Mouse (Mus musculus): ENCODE measurements around the gene Zfp839. TPM values are rescaled to one million over a fixed set of nuclear protein-coding genes. Genes with fewer than 3 reads are reported as not detected.
"Not testable (repeated sequence)": the region's sequence is repeated elsewhere in the genome, so short reads cannot be mapped to it uniquely, and the experiment has no call there.

Gene Zfp839
- polyA plus RNA-seq, 1 experiment from 2014 or later, result 3.8 TPM

DNA sequence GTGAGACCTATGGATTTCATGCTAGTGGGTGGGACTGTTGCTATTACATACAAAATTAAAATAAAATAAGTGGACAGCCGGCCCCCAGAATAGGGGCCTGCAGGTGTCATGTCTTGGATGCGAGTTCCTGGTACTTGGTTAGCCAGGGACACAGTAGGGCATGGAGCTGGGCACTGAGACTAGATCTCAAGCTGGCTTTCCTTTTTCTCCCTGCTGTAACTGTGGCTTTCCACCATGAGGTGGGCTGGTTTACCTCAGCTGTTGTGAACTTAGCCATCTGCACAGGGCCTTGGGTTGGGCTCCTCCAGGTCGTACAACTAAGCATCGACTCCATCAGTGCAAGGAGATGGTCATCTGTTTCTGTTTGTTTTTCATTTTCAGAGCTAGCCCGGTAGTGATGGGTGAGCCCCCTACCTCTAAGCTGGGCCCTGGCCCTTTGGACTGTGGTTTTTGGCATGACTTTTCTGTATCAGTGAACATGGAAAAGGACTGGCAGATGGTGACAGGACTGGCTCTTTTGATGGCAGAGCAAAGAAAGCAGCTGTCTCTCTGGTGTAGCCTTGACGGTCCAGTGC, 3.8 kb upstream of the Zfp839 start:
- Histone ChIP-seq H3K9ac (no peak overlapping the region), H3K4me2 (replicated peaks) (peak overlapping the region; percentile 54)

DNA sequence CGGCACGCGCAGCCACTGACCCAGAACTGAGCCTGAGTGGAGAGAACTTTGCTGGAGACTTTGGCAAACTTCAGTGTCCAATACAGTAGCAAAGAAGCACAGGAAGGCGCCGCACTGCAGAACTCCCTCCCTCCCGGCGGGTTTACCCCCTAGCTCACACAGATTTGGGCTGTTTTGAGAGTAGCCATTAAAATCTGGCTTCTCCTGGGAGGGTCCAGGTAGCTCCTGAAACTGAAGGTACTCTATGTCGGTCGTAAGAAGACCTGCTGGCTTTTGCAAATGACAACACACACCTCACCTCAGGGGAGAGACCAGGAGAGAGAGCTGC, 840 bp downstream of the Zfp839 start:
- H3K27ac ChIP-seq, result no peak overlapping the region
- peak overlapping the region; percentile 85 for H3K9ac ChIP-seq
- no peak for ATAC-seq (ENCODE audit: low FRiP score)
- peak overlapping the region; percentile 90 for H3K4me3 ChIP-seq (replicated peaks; ENCODE audit: low read length)
- H3K36me3 ChIP-seq (replicated peaks; ENCODE audit: control insufficient read depth, insufficient read depth), result peaks cover 10% of the 10 kb centered on the region
- WGBS, result 21% methylated on average over 9 of the region's 9 CpGs
- peaks cover 15% of the 10 kb centered on the region for H3K4me1 ChIP-seq (replicated peaks; ENCODE audit: control insufficient read depth, insufficient read depth, low read length)
- no peaks in the 10 kb centered on the region for H3K9me3 ChIP-seq (ENCODE audit: control insufficient read depth, low read length)
- H3K27me3 ChIP-seq (ENCODE audit: control insufficient read depth, insufficient read depth, low read length), result peaks cover 13% of the 10 kb centered on the region
- H3K4me2 ChIP-seq (replicated peaks), result peak overlapping the region; percentile 63
- no peak for DNase-seq (ENCODE audit: low spot score)

More for the DNA sequence above, 3.8 kb upstream of the Zfp839 start:
- Histone ChIP-seq H3K4me3 (replicated peaks; ENCODE audit: low read length) (peak overlapping the region; percentile 31), H3K9me3 (ENCODE audit: control insufficient read depth, low read length) (no peaks in the 10 kb centered on the region), H3K27me3 (ENCODE audit: control insufficient read depth, insufficient read depth, low read length) (peaks cover 28% of the 10 kb centered on the region), H3K36me3 (replicated peaks; ENCODE audit: control insufficient read depth, insufficient read depth) (no peaks in the 10 kb centered on the region), H3K27ac (no peak overlapping the region), H3K4me1 (replicated peaks; ENCODE audit: control insufficient read depth, insufficient read depth, low read length) (peaks cover 25% of the 10 kb centered on the region)
- no peak for DNase-seq (ENCODE audit: low spot score)
- no peak for ATAC-seq (ENCODE audit: low FRiP score)
- WGBS, result 64% methylated on average over 6 of the region's 6 CpGs

DNA sequence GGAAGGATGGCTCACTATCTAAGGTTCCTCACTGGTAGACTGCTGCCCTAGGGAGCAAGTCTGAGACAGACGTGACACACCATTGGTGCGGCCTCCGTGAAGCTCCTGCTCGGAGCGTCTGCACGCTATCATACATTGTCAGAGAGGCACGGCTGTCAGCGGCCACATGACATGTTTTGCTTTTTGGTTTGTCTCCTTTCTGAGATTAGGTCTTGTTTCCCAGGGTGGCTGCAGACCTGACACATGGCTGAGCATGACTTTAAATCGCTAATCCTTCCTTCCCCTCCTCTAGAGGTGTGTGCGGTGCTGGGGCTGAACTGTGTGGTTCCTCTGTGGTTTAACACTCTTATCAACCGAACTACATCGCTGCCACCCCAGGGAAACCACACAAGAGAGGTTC, 1.4 kb downstream of the Zfp839 start:
- Histone ChIP-seq H3K27ac (no peak overlapping the region), H3K9me3 (ENCODE audit: control insufficient read depth, low read length) (no peaks in the 10 kb centered on the region), H3K36me3 (replicated peaks; ENCODE audit: control insufficient read depth, insufficient read depth) (peaks cover 12% of the 10 kb centered on the region), H3K4me1 (replicated peaks; ENCODE audit: control insufficient read depth, insufficient read depth, low read length) (peaks cover 12% of the 10 kb centered on the region), H3K4me2 (replicated peaks) (no peak overlapping the region; the same call in 1 of the 2 replicates), H3K9ac (peak overlapping the region; percentile 85; the same call in 1 of the 2 replicates), H3K4me3 (replicated peaks; ENCODE audit: low read length) (no peak overlapping the region), H3K27me3 (ENCODE audit: control insufficient read depth, insufficient read depth, low read length) (peaks cover 7% of the 10 kb centered on the region; the same call in 1 of the 2 replicates)
- WGBS, result 82% methylated on average over 12 of the region's 12 CpGs
- ATAC-seq (ENCODE audit: low FRiP score) (no peak), DNase-seq (ENCODE audit: low spot score) (no peak)

DNA sequence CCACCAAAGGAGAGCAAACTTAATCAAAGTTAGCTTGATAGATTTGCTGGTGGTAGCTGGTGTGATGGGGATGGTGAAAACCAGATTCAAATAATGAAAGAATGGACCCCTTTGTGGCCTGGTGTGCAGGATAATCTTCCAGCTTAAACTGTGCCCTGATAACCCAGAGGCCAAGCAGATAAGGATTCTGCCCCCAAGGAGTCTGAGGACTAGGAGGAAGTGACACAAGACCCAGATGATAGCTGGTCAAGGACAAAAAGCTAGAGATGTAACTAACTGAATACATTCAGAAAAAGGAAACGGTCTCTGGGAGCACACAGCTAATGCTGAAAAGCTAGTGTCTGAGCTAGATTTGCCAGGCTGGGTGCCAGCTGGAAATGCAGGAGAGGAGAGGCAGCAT, 1.9 kb downstream of the Zfp839 start:
- Histone ChIP-seq H3K4me3 (replicated peaks; ENCODE audit: low read length) (no peak overlapping the region), H3K27ac (no peak overlapping the region), H3K9ac (no peak overlapping the region), H3K36me3 (replicated peaks; ENCODE audit: control insufficient read depth, insufficient read depth) (peaks cover 16% of the 10 kb centered on the region), H3K4me1 (replicated peaks; ENCODE audit: control insufficient read depth, insufficient read depth, low read length) (peaks cover 12% of the 10 kb centered on the region), H3K4me2 (replicated peaks) (no peak overlapping the region), H3K9me3 (ENCODE audit: control insufficient read depth, low read length) (no peaks in the 10 kb centered on the region), H3K27me3 (ENCODE audit: control insufficient read depth, insufficient read depth, low read length) (0 out of 2 replicates have a peak, but pooled peaks cover 2% of the 10 kb centered on the region)
- no peak for ATAC-seq (ENCODE audit: low FRiP score)
- no peak for DNase-seq (ENCODE audit: low spot score)
- 92% methylated on average over 1 of the region's 1 CpGs for WGBS

DNA sequence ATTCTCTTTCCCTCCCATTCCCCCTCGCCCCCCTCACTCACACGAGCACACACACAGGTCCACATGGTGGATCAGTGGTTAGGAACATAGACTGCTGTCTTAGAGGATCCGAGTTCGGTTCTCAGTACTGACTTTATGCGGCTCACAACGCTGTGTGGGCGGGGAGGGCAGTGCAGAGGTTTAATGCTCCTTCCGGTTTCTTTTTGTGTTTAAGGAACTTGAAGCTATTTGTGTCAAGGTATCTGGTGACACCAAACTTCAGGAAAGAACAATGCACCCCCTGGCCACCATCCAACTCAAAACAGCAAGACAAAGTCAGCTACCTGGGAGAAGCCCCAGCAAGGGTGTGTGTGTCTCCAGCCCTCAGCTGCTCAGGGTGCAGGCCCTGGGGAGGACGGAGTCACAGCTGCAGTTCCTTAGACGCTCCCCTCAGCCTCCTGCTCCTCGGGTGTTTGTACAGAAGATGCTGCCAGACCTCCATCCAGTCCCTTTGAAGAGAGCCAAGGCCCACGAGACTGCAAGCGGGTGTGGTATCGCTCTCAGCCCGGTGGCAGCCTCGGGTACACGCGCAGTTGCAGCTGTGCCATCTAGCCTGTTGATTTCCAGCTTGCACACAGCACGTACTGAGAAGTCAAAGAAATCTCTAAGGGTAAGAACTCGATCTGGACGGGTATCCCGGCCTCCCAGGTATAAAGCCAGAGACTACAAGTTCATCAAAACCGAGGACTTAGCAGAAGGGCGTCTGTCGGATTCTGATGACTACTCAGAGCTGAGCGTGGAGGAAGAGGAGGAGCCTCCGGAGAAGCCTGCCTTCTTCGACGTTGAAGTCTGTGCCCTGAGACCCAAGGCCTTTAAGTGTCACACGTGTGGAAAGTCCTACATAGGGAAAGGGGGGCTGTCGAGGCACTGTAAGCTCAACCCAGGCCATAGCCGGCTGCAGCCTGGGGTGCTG, 5.0 kb downstream of the Zfp839 start:
- no peak overlapping the region for H3K4me2 ChIP-seq (replicated peaks)
- H3K36me3 ChIP-seq (replicated peaks; ENCODE audit: control insufficient read depth, insufficient read depth), result peaks cover 22% of the 10 kb centered on the region
- no peak for ATAC-seq (ENCODE audit: low FRiP score)
- no peak overlapping the region for H3K9ac ChIP-seq
- peaks cover 12% of the 10 kb centered on the region for H3K4me1 ChIP-seq (replicated peaks; ENCODE audit: control insufficient read depth, insufficient read depth, low read length)
- H3K27me3 ChIP-seq (ENCODE audit: control insufficient read depth, insufficient read depth, low read length), result no peaks in the 10 kb centered on the region
- no peaks in the 10 kb centered on the region for H3K9me3 ChIP-seq (ENCODE audit: control insufficient read depth, low read length)
- no peak overlapping the region for H3K4me3 ChIP-seq (replicated peaks; ENCODE audit: low read length)
- DNase-seq (ENCODE audit: low spot score), result no peak
- WGBS, result 89% methylated on average over 32 of the region's 32 CpGs
- H3K27ac ChIP-seq, result no peak overlapping the region

DNA sequence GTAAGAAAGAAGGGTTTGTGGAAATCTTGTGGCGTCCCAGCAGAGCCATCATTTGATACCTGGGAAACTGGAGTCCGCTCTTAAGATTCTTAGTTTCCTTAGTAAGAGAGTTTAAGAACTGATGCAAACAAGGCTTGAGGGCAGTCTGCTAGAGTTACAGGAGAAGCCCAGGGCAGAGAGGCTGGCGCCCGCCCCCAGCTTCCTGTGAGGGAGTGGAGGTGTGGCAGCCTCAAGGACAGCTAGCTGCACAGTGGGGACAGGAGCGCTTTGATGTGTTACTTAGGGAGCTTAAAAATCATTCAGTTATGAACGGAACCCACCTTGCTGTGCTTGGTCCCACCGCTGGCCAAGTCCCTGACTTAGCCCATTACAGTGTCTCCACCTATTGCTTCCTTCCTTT, 7.1 kb downstream of the Zfp839 start:
- Histone ChIP-seq H3K9me3 (ENCODE audit: control insufficient read depth, low read length) (no peaks in the 10 kb centered on the region), H3K36me3 (replicated peaks; ENCODE audit: control insufficient read depth, insufficient read depth) (peaks cover 38% of the 10 kb centered on the region), H3K4me1 (replicated peaks; ENCODE audit: control insufficient read depth, insufficient read depth, low read length) (no peaks in the 10 kb centered on the region; the same call in 1 of the 2 replicates), H3K4me3 (replicated peaks; ENCODE audit: low read length) (no peak overlapping the region), H3K27me3 (ENCODE audit: control insufficient read depth, insufficient read depth, low read length) (no peaks in the 10 kb centered on the region), H3K9ac (no peak overlapping the region), H3K4me2 (replicated peaks) (no peak overlapping the region), H3K27ac (no peak overlapping the region)
- DNase-seq (ENCODE audit: low spot score), result no peak
- ATAC-seq (ENCODE audit: low FRiP score), result no peak
- 95% methylated on average over 7 of the region's 7 CpGs for WGBS

DNA sequence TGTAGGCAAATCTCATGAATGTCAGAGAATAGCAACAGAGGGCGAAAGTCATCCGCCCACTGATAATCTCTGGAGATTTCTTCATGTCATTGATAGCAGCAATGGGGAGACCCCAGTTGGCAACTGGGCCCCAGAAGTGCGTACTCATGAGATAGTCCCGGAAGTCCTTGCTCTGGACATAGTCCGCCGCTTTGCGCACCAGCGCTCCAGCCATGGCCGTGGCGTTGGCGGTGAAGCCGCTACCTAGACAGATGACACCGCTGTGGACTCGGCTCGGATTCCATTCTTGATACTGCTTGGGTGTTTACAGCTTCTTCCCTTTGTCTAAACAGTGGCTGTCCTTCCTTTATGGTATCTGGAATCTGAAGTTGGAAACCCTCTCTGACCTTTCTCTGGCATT, 8.6 kb downstream of the Zfp839 start:
- not testable (repeated sequence) for ATAC-seq (ENCODE audit: low FRiP score); H3K9ac ChIP-seq; H3K4me3 ChIP-seq (replicated peaks; ENCODE audit: low read length); H3K4me2 ChIP-seq (replicated peaks); H3K27me3 ChIP-seq (ENCODE audit: control insufficient read depth, insufficient read depth, low read length); H3K9me3 ChIP-seq (ENCODE audit: control insufficient read depth, low read length); H3K4me1 ChIP-seq (replicated peaks; ENCODE audit: control insufficient read depth, insufficient read depth, low read length); DNase-seq (ENCODE audit: low spot score); H3K27ac ChIP-seq
- WGBS, result 96% methylated on average over 15 of the region's 15 CpGs
- peaks cover 42% of the 10 kb centered on the region for H3K36me3 ChIP-seq (replicated peaks; ENCODE audit: control insufficient read depth, insufficient read depth)

DNA sequence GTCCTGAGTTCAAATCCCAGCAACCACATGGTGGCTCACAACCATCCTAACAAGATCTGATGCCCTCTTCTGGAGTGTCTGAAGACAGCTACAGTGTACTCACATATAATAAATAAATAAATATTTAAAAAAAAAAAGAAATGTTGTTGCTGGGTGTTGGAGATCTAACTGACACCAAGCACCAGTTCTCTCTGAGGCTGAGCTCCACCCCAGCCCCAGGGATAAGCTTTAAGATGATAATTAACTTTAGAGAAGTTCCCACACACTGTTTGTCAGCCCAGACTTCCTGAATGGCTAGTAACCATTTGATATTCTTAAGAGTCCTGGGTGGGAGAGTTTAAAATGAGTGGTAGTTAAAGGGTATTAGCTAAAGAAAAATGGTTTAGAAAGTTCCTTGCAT, 10.2 kb downstream of the Zfp839 start:
- ATAC-seq (ENCODE audit: low FRiP score) (no peak), DNase-seq (ENCODE audit: low spot score) (no peak)
- no peak overlapping the region for H3K9ac ChIP-seq
- no peak overlapping the region for H3K4me3 ChIP-seq (replicated peaks; ENCODE audit: low read length)
- H3K36me3 ChIP-seq (replicated peaks; ENCODE audit: control insufficient read depth, insufficient read depth), result peaks cover 47% of the 10 kb centered on the region
- H3K9me3 ChIP-seq (ENCODE audit: control insufficient read depth, low read length), result no peaks in the 10 kb centered on the region
- H3K27ac ChIP-seq, result no peak overlapping the region
- H3K4me1 ChIP-seq (replicated peaks; ENCODE audit: control insufficient read depth, insufficient read depth, low read length), result no peaks in the 10 kb centered on the region
- no peaks in the 10 kb centered on the region for H3K27me3 ChIP-seq (ENCODE audit: control insufficient read depth, insufficient read depth, low read length)
- no peak overlapping the region for H3K4me2 ChIP-seq (replicated peaks)

DNA sequence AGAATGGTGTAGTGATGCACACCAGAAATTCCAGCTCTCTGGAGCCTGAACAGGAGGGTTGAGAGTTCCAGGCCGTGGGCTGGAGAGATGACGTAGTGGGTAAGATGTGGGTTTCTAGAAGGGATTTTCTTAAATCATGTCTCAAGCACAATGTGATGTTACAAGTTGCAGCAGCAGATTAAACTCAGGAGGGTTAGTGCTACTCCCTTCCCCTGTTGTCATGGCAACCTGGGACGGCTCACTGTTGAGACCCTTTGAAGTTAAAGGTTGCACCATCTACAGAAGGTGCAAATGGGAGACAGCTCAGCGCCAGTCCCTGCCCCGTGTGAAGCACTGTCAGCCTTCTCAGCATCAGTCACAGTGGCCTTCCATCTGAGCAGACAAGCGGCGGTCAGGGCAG, 11.2 kb downstream of the Zfp839 start:
- Histone ChIP-seq H3K36me3 (replicated peaks; ENCODE audit: control insufficient read depth, insufficient read depth) (peaks cover 49% of the 10 kb centered on the region), H3K9ac (no peak overlapping the region), H3K4me3 (replicated peaks; ENCODE audit: low read length) (no peak overlapping the region), H3K9me3 (ENCODE audit: control insufficient read depth, low read length) (no peaks in the 10 kb centered on the region), H3K27ac (no peak overlapping the region), H3K4me2 (replicated peaks) (no peak overlapping the region), H3K4me1 (replicated peaks; ENCODE audit: control insufficient read depth, insufficient read depth, low read length) (no peaks in the 10 kb centered on the region), H3K27me3 (ENCODE audit: control insufficient read depth, insufficient read depth, low read length) (no peaks in the 10 kb centered on the region)
- DNase-seq (ENCODE audit: low spot score) (no peak), ATAC-seq (ENCODE audit: low FRiP score) (no peak)
- 61% methylated on average over 7 of the region's 7 CpGs for WGBS
